Mouse (Mus musculus): ENCODE data around the gene Snx18. TPM values are rescaled to one million over a fixed set of nuclear protein-coding genes. Genes with fewer than 3 reads are reported as not detected.

The Snx18 gene
- total RNA-seq, 2 experiments from 2014 or later: 22.1 to 25.7 TPM

DNA sequence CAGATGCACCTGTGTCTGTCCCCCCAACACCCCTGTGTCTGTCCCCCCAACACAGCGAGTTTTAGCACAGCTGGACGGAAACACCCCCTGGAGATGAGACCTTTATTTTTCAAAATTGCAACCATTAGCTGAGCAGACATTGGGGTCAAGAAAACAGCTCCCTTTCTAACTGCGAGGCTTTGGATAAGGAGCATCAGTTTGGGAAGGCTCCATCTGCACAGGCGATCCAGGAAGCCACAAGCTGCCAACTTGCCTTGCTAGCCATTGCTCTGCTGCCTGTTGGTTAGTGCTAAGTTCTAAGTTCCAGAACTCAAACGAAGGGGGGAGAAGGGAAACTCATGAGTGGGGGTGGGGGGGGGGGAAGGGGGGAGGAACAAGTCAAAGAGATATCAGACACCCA is 51.4 kb downstream of the Snx18 start:
- DNase-seq: no peak

DNA sequence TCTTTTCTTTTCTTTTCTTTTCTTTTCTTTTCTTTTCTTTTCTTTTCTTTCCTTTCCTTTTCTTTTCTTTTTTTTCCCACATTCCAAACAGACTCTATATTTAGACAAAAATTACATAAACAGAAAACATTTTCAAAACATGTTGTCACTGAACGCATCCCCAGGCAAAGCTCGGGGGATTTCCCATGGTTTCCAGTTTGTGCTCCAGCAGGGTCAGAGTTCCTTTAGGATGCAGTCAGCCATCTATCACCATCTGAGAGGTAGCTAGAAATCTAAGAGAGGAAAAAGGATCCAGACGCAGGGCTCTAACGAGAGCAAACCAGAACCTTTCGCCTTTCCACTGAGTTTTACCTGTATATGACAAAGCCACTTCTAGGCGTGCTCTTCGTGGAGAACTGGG is 52.0 kb downstream of the Snx18 start:
- DNase-seq: no peak

DNA sequence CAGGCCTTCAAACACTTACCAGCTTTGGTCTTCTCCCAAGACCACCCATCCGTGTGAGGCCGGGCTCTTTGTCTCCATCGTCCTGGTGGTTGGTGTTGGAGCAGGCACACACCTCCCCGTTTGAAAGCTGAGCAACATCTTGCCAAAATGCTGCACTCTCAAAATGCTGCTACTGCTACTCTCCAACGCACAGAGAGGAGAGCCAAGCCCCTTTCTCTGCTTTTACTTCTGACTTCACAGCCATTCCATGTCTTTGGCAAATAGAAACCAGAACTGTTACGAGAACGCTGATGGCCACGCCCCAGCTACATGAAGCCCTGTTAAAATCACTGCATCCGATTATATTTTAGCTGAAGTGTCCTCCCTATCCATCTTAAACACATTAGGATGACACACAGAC is 58.7 kb downstream of the Snx18 start:
- no peak for DNase-seq

- no peak for DNase-seq
Observed at GRCm38 (mm10) chr13:113556538-113556937, 61.8 kb downstream of the Snx18 start.

- peak in 1 of 2 experiments; percentile 39 for DNase-seq
Observed at GRCm38 (mm10) chr13:113555226-113555625, 63.1 kb downstream of the Snx18 start.

GRCm38 (mm10) chr13:113553603-113554230 is 64.6 kb downstream of the Snx18 start:
- DNase-seq: peak; percentile 17 to 24

DNA sequence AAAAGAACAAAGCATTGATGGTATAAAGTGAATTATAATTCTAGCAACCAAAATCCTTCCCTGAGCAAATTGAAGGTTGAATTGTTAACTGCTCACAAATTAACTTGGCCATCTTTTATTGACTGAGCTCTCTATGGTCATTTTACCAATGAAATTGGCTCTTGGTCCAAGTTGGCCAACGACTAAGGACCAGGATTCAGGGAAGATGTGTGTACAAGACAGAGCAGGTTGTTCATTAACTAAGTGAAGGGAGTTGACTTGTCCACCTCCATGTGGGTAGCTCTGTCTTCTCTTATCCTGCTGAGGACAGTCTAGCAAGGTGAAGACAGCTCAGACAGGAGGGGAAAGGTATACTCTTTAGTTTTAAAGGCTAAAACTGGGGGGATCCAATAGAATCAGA is 66.0 kb downstream of the Snx18 start:
- no peak for DNase-seq

- peak; percentile 41 to 55 for DNase-seq
Observed at GRCm38 (mm10) chr13:113550866-113551565, 67.3 kb downstream of the Snx18 start.

- DNase-seq: no peak
Observed at GRCm38 (mm10) chr13:113549021-113549420, 69.3 kb downstream of the Snx18 start.

DNA sequence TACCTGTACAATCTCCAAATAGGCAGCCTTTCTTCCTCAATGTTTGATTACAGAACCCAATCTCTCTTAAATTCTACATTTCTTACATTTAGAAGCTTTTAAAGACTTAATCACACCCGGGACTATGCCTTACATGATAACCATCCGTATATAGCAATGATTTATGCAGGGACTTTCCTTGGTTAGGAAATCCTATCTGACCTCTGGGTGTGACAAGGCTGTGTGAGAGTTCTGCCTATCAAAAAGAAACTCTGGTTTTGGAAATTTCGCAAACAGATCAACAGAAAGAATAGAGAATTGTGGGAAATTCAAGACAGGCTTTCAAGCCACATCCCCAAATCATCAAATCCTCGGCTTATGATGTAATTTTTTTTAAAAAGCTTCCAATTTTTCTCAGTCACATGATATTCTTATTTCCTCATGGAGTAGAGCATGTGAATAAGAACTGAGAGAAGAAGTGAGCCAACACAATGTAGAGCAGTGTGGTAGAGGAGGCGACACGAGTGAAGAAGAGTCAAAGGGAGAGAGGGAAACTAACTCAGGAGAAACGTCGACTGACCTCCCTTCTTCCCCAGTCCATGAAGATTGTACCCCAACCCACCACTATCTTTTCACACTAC is 70.4 kb downstream of the Snx18 start:
- DNase-seq: no peak

DNA sequence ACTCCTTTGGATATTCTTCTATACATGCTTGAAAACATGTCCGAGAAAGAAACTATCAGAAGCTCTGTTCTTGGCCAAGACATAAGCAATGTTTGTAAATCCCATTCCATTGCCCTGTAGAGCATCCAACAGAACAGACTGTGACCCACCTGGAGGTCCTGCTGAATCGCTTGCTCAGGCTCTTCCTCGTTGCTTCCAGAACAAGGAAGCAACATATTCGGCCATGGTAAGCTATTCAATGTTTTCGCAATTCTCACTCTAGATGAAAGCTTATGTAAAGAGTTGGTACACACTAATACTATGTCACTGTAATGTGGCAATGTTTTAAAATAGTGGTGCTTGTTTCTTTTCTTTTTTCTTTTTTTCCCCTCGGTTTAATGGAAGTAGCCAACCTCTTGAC is 76.0 kb downstream of the Snx18 start:
- DNase-seq: no peak

Other genes starting within 250 kb of the Snx18 start
- gene Hspb3, start 45.1 kb upstream of the Snx18 start, total RNA-seq (2021): not detected
- 10 to 100 TPM; 31.0 to 33.2 TPM for gene Arl15, start 175.9 kb upstream of the Snx18 start, total RNA-seq (2021)

All from adrenal gland, postnatal 36 days (tissue).